Mouse (Mus musculus): ENCODE measurements at regions not wholly inside any gene's neighbourhood (a gene's known extent, or its start where the extent isn't known, plus 50 kb on each side); places are given as distances from the start of the nearest gene placed in this dataset.

DNA sequence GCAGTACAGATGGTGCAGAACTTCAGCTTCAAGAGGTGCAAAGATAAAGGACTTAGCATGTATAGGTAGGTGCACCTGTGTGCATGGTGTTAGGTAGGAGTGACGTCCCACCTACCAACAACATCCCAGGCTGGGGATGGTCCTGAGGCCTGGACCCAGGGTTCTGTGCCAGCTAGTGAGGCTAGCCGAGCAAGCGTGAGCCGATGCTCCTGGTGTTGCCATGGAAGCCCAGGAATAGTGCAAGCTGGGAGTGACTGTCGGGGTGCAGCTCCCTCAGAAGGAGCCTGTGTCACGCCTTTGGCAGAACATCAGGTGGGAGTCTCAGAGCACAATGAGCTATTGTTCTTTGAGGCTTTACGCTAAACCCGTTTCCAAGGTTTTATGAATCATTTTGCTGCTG is 209.9 kb downstream of the 3100002H09Rik start:
- TF ChIP-seq CTCF (IDR thresholded peaks at IDR 0.05; ENCODE audit: low read depth, low read length) (no peak), EP300 (IDR thresholded peaks at IDR 0.05; ENCODE audit: insufficient read depth, low read depth, low read length) (no peak)

All from ES-Bruce4 (cell line).